Mouse (Mus musculus): ENCODE measurements around the gene Tor1b. TPM values are rescaled to one million over a fixed set of nuclear protein-coding genes. Genes with fewer than 3 reads are reported as not detected.

The Tor1b gene
- total and polyA plus RNA-seq, 3 experiments: 33.0 to 55.6 (median 36.9) TPM

- no peaks in the 10 kb centered on the region for H3K36me3 ChIP-seq (ENCODE audit: control insufficient read depth in 1 of 2, insufficient read depth in 2 of 2, low read length in 2 of 2)
- H3K9me3 ChIP-seq (replicated peaks; ENCODE audit: insufficient read depth, low read length): no peaks in the 10 kb centered on the region
- no peaks in the 10 kb centered on the region for H3K79me2 ChIP-seq (ENCODE audit: control insufficient read depth, insufficient read depth, low read length, poor library complexity)
- no peaks in the 10 kb centered on the region for H3K4me1 ChIP-seq (ENCODE audit: control insufficient read depth in 1 of 2, insufficient read depth in 2 of 2, low read length in 2 of 2)
- no peak overlapping the region for H3K9ac ChIP-seq (ENCODE audit: control insufficient read depth, low read depth, low read length, poor library complexity, severe bottlenecking)
- no peak for DNase-seq (ENCODE audit: low read depth, low spot score)
- TF ChIP-seq ZC3H11A (IDR thresholded peaks at IDR 0.05; ENCODE audit: low read depth, low read length): no peak
- TF ChIP-seq USF1 (IDR thresholded peaks at IDR 0.05; ENCODE audit: low read depth, low read length): no peak
- no peak for TF ChIP-seq POLR2AphosphoS5 (IDR thresholded peaks at IDR 0.05; ENCODE audit: borderline replicate concordance, low read depth, low read length)
- no peak for TF ChIP-seq TBP (IDR thresholded peaks at IDR 0.05; ENCODE audit: low read depth, low read length)
- TF ChIP-seq CHD1 (IDR thresholded peaks at IDR 0.05; ENCODE audit: low read depth, low read length): no peak
- no peak for TF ChIP-seq POLR2A (IDR thresholded peaks at IDR 0.05; ENCODE audit: control insufficient read depth in 1 of 2, insufficient read depth in 1 of 2, low read depth in 1 of 2, low read length in 2 of 2, poor library complexity in 1 of 2)
- no peak for TF ChIP-seq ZKSCAN1 (IDR thresholded peaks at IDR 0.05; ENCODE audit: low read depth, low read length)
- no peak for TF ChIP-seq SIN3A (IDR thresholded peaks at IDR 0.05; ENCODE audit: low read length)
- TF ChIP-seq ZMIZ1 (IDR thresholded peaks at IDR 0.05; ENCODE audit: low read depth, low read length): no peak
- TF ChIP-seq EP300 (IDR thresholded peaks at IDR 0.05; ENCODE audit: low read depth in 1 of 2, low read length in 2 of 2): no peak
- no peak for TF ChIP-seq CHD2 (IDR thresholded peaks at IDR 0.05; ENCODE audit: low read length)
- no peak for TF ChIP-seq MEF2A (IDR thresholded peaks at IDR 0.05; ENCODE audit: extremely low read depth, insufficient replicate concordance, low read depth, low read length, poor library complexity, severe bottlenecking)
- no peak for TF ChIP-seq TAL1 (IDR thresholded peaks at IDR 0.05; ENCODE audit: low read length)
- TF ChIP-seq MAZ (IDR thresholded peaks at IDR 0.05; ENCODE audit: low read depth, low read length): no peak
- H3K27ac ChIP-seq (ENCODE audit: control insufficient read depth, low read depth, low read length): no peak overlapping the region
- no peak overlapping the region for H3K4me3 ChIP-seq (ENCODE audit: control insufficient read depth in 1 of 2, insufficient read depth in 1 of 2, low read depth in 2 of 2, low read length in 2 of 2)
- H3K27me3 ChIP-seq (ENCODE audit: control insufficient read depth in 1 of 2, insufficient read depth in 2 of 2, low read length in 2 of 2): no peaks in the 10 kb centered on the region
Measured at GRCm38 (mm10) chr2:30995432-30995996, 42.8 kb downstream of the Tor1b start.

DNA sequence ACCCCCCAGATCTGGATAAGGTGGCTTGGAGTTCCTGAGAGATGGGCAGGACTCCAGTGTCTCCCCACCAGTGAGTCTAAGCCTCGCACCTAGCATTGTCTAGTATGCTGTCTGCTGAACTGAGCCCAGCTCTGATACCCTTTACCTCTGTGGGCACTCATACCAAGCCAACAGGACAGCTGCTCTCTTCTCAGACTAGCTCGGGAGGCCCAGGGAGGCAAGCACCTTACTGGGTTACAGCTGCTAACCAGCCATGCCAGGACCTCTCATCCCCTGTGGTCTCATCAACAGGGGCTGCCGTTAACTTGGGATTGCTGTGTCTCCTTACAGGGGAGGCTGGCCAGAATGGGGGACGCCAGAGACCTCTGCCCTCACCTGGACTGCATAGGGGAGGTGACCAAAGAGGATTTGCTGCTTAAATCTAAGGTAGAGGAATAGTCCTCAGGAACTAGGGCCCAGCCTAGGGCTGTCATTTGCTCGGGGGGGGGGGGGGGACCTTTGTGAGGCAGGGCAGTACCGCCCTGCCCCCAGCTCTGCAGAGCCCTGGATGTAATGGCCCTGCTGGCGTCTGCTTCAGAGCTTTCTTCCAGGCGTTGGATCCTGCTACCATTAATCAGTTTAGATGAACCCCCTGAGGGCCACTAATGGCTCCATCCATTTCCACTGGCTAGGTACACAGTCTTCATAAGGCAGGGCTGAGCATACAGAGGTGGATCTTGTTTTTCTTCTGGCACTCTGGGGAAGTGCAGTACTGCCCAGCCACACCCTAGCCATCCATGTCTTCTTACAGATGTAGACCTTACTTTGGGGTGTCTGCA, 45.9 kb downstream of the Tor1b start:
- Histone ChIP-seq H3K27me3 (ENCODE audit: control insufficient read depth in 1 of 2, insufficient read depth in 2 of 2, low read length in 2 of 2) (no peaks in the 10 kb centered on the region), H3K79me2 (ENCODE audit: control insufficient read depth, insufficient read depth, low read length, poor library complexity) (no peaks in the 10 kb centered on the region), H3K4me1 (ENCODE audit: control insufficient read depth in 1 of 2, insufficient read depth in 2 of 2, low read length in 2 of 2) (no peaks in the 10 kb centered on the region), H3K9me3 (replicated peaks; ENCODE audit: insufficient read depth, low read length) (no peaks in the 10 kb centered on the region), H3K4me3 (ENCODE audit: control insufficient read depth in 1 of 2, insufficient read depth in 1 of 2, low read depth in 2 of 2, low read length in 2 of 2) (no peak overlapping the region), H3K27ac (ENCODE audit: control insufficient read depth, low read depth, low read length) (no peak overlapping the region), H3K9ac (ENCODE audit: control insufficient read depth, low read depth, low read length, poor library complexity, severe bottlenecking) (no peak overlapping the region), H3K36me3 (ENCODE audit: control insufficient read depth in 1 of 2, insufficient read depth in 2 of 2, low read length in 2 of 2) (no peaks in the 10 kb centered on the region)
- no peak for TF ChIP-seq E2F4 (IDR thresholded peaks at IDR 0.05; ENCODE audit: borderline replicate concordance, low read depth, low read length)
- TF ChIP-seq TBP (IDR thresholded peaks at IDR 0.05; ENCODE audit: low read depth, low read length): no peak
- no peak for TF ChIP-seq EP300 (IDR thresholded peaks at IDR 0.05; ENCODE audit: low read depth in 1 of 2, low read length in 2 of 2)
- TF ChIP-seq ZNF384 (IDR thresholded peaks at IDR 0.05; ENCODE audit: low read depth, low read length): no peak
- no peak for TF ChIP-seq RAD21 (IDR thresholded peaks at IDR 0.05; ENCODE audit: low read depth, low read length)
- no peak for TF ChIP-seq POLR2A (IDR thresholded peaks at IDR 0.05; ENCODE audit: control insufficient read depth in 1 of 2, insufficient read depth in 1 of 2, low read depth in 1 of 2, low read length in 2 of 2, poor library complexity in 1 of 2)
- no peak for TF ChIP-seq GATA1 (IDR thresholded peaks at IDR 0.05; ENCODE audit: low read depth, low read length)
- no peak for TF ChIP-seq ZMIZ1 (IDR thresholded peaks at IDR 0.05; ENCODE audit: low read depth, low read length)
- TF ChIP-seq JUND (IDR thresholded peaks at IDR 0.05; ENCODE audit: low read depth, low read length): no peak
- no peak for TF ChIP-seq SMC3 (IDR thresholded peaks at IDR 0.05; ENCODE audit: low read depth, low read length)
- DNase-seq (ENCODE audit: low read depth, low spot score): no peak
